Mouse (Mus musculus): ENCODE data around the gene Ccz1.

The Ccz1 gene

DNA sequence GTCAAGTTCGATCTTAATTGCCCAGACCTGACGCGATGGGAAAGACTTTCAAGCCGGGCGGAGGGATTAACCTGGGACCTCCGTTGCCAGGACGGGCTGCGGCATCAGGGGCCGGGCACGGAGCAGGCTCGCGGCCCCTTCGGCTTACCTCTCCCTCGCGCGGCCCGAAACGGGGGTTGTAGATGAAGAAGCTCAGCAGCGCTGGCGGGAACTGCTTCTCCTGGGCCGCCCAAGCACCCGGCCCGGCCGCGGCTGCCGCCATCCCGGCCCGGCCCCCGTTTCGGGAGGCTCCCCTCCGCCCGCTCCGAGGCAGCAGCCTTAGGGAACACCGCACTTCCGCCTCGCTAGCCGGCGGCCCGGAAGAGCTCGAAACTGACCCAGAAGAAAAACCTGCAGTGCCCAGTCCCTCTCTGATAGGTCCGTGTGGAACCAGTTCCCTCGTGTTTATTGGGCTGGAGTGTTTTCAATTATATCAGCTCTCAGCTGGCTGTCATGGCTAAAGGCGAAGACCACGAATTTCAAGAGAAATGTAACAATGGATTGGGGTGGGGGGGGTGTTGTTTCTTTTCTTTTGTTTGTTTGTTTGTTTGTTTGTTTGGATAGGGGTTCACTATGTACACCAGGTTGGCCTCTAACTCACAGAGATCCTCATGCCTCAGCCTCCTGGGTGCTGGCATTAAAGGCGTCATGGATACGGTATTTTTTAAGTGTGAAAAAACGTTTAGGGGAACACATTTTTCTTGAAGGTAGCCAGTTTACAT is at the start of gene Ccz1:
TSS of gene Ccz1 (minus strand) at position 327 of the 761 bp plus-strand sequence.
- WGBS = 3% methylated on average over 47 of the region's 47 CpGs

DNA sequence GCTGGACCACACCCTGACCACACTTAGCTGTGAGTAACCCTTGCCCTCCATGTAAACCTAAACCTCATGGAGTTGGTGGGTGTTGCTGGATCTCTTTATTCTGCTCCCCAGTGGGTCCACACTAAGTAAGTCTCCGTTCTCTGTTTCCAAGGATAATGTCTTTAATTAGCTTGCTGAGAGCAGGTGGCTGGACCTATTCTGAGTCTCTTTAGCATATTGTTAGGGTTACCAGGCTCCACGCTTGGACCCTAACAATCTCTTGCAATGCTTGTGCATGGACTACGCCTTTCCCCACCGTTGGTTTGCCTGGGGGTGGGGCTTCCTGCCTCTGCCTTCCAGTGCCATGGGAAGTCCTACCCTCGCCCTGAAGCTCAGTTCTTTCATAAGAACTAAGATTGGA is 49.4 kb upstream of the Ccz1 start:
- 47% methylated on average over 5 of the region's 5 CpGs for WGBS

DNA sequence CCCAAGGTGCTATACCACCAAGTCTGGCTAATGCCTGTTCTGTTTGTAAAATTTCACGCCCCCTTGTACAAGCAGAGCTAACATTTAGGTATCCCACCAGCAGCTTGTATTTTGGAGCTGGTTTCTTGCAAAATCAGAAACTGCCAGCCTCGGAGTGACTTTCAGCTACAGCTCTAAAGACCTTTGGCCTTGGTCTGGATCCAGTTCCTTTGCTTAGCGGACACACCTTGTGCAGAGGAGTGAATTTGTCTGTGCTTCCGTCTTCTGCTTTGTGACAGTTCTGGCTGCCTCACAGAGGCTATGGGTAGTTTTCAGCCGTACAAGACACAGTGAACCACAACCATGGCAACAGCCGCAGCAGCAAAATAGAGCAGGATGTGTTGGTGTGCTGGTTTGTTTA is 39.7 kb upstream of the Ccz1 start:
- 72% methylated on average over 6 of the region's 6 CpGs for WGBS

DNA sequence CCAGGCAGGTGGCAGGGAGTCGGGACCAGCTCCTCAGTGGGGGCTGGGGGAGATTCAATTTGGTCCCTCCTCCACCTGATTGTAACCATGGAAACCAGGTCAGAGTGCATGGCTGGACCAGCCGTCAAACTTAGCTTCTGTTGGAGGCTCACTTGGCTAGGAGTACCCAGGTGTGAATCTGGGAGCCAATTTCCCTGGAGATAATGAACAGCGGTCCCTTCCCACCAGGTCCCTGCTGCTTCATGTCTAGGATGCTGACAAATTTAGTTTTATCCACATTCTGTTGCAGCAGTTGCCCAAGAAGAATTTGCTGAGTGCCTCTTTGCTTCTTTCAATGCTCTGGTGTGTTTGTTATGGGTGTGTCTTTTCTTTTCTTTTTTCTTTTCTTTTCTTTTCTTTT is 38.8 kb upstream of the Ccz1 start:
- WGBS = 30% methylated on average over 3 of the region's 3 CpGs

DNA sequence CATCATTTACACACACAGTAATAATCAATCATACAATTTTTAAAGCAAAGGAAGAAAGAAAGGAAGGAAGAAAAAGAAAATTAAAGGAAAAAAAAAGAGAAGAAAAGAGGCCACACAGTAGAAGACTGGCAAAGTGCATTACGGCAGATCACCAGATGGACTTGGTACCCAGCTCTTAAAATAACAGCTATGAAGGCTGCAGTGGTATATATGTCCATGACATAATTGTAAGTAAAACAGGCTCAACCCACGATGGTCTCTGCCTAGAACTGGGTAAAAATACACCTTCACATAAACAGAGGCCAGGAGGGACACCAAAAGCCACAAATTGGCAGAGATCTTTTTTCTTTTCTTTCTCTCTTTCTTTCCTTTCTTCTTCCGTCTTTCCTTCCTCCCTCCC is 35.2 kb upstream of the Ccz1 start:
- WGBS = 39% methylated on average over 3 of the region's 3 CpGs

DNA sequence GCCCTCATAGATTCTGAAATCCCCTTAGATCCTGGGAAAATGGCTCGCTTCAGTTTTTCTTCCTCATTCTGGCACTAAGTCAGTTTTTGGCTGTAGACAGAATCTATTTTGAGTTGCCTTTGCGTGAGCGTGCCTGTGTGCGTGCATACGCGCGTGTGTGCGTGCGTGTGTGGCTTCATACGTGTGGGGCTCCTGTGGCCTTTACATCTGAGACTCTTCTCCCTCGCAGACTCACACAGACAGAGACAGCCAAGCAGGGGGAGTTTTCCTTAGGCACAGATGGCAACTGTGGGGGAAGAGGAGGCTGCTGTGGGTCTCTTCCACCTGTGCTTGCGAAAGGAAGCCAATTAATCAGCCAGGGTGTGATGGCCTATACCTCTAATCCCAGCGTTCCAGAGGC is 32.6 kb upstream of the Ccz1 start:
- 24% methylated on average over 13 of the region's 13 CpGs for WGBS

DNA sequence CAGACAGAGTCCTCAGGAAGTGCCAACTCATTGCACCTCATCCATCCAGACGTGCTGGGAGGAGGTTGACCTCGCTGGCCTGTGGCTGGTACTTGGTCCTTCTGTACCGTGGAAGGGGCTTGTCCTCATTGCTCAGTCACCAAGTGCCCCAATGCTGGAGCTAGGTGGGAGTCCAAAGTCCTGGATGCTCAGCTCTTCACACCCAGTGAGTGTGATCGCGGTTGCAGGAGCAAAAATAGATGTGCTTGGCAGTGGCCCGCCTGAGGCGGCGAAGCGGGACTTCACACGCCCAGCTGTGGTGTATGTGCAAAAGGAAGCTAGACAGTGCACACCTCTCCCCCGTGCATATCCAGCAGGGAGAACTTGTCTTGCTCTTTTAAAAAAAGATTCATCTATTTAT is 28.5 kb upstream of the Ccz1 start:
- WGBS = 66% methylated on average over 11 of the region's 11 CpGs

DNA sequence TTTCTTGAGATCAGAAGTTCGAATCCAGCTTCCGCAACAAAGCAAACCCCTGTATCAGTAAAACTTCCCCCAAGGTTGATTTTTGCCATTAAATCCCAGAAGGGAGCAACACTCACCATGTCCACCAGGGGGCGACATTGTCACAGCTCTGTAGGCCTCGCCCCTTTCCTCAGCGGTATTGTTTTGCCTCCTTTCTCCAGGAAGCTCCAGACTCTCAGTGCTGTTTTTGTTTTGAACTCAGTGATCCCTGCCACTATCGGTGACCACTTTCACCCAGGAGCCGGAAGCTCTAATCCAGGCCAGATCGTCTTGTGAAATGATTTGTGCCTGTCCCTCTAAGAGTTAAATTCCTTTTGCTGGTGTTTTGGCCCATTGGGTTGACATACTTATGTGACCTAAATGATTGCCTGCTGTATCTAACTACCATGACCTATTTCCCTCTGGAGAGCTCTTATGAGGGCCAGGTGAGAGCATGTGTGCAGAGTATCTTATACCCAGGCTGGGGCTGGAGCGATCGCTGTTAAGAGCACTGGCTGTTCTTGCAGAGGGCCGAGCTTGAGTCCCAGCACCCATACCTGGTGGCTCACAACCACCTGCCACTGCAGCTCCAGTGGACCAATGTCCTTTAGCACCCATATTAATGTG is 26.2 kb upstream of the Ccz1 start:
- WGBS = 40% methylated on average over 11 of the region's 11 CpGs

DNA sequence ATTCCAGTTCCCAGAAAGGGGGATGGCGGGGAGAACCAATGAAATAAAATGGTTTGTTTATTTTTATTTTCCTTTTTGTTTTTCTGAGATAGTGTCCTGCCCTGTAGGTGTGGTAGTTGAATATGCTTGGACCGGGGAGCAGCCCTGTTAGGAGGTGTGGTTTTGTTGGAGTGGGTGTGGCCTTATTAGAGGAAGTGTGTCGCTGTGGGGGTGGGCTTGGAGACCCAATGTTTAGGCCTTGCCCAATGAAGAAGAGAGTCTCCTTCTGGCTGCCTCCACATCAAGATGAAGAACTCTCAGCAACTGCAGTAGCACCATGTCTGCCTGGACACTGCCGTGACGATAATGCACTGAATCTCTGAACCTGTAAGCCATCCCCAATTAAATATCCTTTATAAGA is 25.2 kb upstream of the Ccz1 start:
- WGBS = 87% methylated on average over 5 of the region's 5 CpGs

DNA sequence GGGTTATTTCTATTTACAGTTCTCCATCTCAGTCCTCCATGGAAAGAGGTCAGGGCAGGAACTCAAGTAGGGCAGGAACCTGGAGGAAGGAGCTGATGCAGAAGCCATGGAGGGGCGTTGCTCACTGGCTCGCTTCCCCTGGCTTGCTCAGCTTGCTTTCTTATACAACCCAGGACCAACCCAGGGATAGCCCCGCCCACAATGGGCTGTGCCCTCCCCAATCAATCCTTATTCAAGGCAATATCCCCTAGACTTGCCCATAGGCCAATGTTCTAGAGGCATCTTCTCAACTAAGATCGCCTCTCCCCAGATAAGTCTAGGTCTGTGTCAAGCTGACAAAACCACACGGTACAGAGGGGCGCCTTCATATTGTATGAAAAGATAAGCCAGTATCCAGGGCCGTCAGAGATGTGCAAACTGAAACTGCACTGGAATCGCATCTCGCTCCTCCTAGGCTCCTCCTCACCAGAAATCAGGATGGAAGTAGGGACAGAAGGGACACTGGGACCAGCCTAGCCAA is 24.5 kb upstream of the Ccz1 start:
- 80% methylated on average over 9 of the region's 9 CpGs for WGBS

DNA sequence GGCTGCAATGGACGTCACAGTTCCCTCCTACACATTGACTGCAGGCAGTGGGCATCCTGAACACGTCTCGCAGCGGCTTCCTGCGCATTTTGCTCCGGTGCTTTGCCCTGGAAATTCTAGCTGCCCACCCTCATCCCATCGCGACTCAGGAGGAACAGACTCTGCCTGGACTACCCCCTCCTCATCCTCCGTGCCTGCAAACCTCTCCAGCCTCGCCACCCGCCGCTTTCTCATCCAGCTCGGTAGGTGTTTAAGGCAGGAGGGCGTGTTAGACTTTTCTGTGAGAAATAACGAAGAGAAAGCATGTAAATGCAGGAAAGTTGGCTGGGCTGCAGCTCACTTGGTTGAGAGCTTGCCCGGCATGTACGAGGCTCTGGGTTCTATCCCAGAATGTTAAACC is 22.3 kb upstream of the Ccz1 start:
- 40% methylated on average over 17 of the region's 17 CpGs for WGBS

DNA sequence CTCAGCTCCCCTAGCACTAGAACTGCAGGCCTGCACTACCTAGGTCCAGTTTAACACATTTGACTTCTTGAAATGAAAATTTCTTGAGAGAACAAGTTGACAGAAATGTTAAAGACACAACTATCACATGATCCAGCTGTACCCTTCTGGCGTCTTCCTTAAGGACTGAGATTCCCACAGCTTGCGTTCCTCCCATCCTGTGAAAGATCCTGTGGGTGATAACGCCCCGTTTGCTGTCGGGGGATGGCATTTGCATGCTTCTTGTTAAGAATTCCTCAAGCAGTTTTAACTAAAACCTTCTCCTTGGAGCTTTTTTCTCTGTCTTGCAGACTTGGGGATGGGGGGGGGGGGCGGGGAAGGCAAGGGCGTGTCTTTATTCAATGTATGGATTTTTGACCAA is 19.9 kb upstream of the Ccz1 start:
- 49% methylated on average over 7 of the region's 7 CpGs for WGBS

DNA sequence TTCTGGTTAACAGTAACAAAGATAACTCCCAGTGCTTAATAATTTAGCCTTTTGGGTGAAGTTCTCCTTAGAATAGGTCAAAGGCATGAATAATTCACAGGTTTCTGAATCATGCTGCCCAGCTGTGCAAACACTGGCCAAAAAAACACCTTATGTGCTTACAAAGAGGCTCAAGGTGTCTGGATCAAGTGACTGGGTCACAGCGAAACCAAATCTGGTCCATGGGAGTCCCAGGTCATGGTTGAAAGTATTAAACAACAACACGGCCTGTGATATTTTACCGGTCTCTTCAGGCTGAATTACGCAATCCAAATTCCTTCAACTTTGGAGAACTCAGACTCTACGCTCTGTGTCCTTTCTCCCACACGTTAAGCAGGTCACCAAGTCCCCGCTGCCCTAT is 17.8 kb upstream of the Ccz1 start:
- WGBS = 87% methylated on average over 7 of the region's 7 CpGs

DNA sequence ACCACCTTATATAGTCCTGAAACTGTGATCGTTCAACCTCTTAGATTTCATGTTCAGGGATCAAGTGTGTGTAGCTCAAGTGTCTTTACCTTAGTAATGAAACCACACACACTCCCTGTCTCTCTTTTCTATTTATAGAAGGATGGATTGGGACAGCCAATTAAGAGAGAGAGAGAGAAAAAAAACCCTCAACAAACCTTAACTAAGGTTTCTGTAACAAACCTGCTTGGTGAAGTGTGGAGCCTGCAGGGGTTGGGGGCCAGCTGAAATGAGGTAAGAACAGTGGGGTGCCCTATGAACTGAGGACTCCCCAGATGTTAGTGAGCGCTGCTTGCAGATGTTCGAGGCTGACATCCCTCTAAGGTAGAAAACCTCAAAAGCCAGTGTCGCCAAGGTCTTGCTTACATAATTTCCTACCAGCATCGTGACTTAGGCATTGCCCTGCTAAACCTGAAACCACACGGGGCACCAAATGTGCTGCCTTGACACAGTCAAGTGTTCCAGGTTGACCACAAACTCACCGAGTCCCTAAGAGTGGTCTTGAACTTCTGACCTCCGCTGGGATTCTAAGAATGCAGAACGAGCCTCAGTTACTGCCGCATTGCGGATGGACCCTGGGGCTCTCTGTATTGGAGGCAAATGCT is 12.1 kb upstream of the Ccz1 start, which contains the start of gene Ocm:
TSS of gene Ocm (minus strand) at position 51 of the 644 bp plus-strand sequence.
- 79% methylated on average over 11 of the region's 11 CpGs for WGBS

DNA sequence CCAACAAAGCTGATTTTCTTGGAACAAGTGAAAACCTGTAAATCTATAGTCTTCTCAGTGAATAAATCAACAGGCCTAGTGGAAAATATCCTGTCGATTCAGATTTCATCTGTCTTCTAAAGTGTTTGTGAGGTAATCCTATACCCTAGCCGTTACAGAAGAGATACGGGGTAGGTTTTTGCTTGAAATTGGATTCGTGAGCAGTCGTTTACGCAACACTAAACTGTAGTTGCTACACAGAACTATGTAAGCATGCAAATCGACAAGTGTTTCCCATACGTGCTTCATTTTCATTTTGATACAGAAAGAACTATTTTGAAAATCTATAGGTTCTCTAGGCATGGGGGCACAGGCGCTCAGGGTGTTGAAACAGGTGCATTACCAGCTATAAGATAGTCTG is 1.2 kb upstream of the Ccz1 start:
- 86% methylated on average over 9 of the region's 9 CpGs for WGBS

DNA sequence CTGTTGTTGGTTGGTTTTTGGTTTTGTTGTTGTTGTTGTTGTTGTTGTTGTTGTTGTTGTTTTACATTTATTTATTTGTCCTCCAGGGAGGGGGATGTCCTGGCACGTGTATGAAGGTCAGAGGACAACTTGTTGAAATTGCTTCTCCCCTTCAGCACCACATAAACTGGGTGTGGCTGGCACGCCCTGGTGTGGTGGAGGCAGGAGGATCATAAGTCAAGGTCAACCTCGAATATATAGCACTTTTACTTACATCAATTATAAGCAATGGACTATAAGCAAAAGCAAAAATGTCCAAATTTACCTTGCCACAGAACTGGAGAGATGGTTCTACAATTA is 604 bp upstream of the Ccz1 start:
- 74% methylated on average over 3 of the region's 3 CpGs for WGBS

DNA sequence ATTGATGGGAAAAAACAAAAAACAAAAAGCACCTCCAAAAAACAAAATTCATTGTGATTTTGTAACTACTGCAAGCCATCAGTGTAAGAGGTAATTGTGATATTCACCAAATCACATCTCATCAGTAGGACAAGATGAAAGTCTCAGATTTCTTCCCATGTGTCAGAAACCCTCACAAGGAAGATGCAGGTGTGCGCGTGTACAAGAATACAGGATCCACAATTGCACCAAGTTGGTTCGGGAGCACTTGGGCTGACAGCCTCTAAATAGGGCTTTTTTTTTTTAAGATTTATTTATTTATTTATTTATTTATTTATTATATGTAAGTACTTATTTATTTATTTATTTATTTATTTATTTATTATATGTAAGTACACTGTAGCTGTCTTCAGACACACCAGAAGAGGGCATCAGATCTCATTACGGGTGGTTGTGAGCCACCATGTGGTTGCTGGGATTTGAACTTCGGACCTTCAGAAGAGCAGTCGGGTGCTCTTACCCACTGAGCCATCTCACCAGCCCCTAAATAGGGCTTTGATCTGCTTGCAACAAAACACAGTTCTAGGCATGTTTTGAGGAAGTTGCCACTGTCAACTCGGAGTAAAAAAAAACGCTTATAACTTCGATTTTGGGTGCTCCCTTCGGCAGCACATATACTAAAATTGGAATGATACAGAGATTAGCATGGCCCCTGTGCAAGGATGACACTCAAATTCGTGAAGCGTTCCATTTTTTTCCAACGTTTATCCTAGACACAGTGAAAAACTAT is 1.1 kb downstream of the Ccz1 start:
- 54% methylated on average over 13 of the region's 13 CpGs for WGBS

DNA sequence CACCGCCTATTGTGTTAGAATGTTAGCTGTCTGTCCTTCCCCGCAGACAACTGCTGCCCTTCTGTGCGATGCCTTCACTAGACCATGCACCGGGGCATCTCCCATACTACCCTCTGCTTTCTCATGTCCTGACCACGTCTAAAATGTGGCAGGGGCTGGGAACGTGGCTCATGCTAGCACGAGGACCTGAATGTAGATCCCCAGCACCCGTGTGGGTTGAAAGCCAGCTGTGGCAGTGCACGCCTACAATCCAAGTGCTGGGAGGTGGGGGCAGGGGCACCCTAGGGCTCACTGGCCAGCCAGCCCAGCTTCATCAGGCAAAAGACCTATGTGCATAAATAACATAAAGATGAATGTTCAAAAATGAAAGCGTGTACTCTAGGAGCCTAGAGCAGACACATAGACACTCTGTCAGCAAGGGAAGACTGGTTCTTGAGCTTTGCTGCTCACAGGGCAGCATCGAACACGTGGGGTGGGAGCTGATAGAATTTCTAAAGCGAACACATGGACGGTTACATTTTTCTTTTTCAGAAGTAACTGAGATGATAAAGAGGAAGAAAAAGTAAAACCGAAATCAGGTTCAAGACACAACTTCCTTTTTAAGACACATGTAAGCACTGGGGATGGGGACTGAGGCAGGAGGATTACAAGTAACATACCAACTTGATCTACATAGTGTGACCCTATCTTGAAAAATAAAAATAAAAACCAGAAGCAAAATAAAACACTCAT is 12.1 kb downstream of the Ccz1 start:
- WGBS = 81% methylated on average over 15 of the region's 15 CpGs

DNA sequence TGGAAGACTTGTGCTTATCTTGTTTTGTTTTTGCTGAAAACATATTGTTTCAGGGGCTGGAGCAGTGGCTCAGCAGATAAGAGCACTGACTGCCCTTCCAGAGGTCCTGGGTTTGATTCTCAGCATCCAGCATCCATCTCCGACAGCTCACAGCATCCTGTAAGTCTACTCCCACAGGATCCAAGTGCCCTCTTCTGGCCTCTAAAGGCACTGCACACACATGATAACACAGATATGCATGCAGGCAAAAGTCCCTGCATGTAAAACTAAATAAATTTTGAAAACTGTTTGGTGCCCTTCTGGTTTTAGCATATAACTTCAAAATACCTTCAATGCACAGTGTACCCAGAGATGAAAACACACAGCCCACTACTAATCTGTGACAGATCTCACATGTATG is 15.3 kb downstream of the Ccz1 start:
- 81% methylated on average over 1 of the region's 1 CpGs for WGBS

DNA sequence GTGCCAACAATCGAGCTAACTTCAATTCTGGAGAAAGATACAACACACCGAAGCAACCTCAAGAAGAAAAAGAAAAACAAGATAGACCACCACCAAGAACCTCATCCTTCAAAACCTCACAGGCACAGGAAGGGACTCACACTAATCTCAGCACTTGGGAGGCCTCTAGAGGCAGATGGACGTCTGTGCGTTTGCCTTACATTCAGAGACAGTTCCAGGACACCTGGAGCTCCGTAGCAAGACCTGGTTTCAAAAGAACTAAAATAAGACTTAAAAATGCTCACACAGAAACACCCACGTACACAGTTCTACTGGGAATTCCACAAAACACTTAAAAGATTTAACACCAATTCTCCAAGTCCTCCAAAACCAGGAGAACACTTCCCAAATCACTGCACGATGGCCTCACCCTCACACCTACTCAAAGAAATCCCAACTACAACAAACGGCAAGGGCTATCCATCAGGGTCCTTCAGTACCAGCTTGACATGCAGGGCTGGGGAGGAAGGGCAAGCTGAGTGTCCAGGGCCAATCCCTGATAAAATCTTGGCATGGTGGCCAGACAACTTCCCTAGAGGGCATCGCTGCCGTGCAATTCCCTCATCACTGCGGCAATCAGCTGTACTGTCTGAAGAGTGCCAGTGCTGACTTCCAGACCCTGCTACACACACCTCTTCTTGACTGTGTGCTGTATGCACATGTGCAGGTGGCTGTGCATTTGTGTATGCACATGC is 19.9 kb downstream of the Ccz1 start:
- WGBS = 56% methylated on average over 11 of the region's 11 CpGs

DNA sequence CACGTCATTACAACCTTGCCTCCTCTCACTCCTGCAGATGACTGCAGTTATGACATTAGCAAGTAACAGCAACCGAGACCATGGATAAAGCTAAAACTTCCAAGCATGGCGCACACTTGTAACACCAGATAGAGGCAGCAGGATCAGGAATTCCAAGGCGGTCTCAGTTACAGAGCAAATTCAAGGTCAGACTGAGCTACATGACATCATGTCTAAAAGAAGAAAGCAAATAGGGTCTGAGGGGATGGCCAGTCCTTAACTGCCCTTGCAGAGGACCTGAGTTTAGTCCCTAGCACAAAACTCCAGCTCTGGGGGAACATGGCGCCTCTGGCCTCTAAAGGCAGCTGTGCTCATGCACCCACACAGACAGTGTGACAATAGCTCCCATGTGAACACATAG is 20.8 kb downstream of the Ccz1 start:
- WGBS = 93% methylated on average over 5 of the region's 5 CpGs
